Mouse (Mus musculus) lung, adult 18-20 months (tissue): ENCODE measurements at regions not wholly inside any gene's neighbourhood (a gene's known extent, or its start where the extent isn't known, plus 50 kb on each side); places are given as distances from the start of the nearest gene placed in this dataset.
A peak's percentile ranks its signal among the peaks of the same experiment; 100 is the strongest.
"Not testable (repeated sequence)": the region's sequence is repeated elsewhere in the genome, so short reads cannot be mapped to it uniquely, and the experiment has no call there.

ENCODE experiments used
- DNase-seq, 2 experiments: peaks; one replicate each; pipeline ENCODE4 v3.0.0; 2022; ENCODE audit warnings: mixed read lengths in 2 of 2

GRCm38 (mm10) chr4:4556126-4556525, 237.0 kb downstream of the Impad1 start:
- DNase-seq = no peak

DNA sequence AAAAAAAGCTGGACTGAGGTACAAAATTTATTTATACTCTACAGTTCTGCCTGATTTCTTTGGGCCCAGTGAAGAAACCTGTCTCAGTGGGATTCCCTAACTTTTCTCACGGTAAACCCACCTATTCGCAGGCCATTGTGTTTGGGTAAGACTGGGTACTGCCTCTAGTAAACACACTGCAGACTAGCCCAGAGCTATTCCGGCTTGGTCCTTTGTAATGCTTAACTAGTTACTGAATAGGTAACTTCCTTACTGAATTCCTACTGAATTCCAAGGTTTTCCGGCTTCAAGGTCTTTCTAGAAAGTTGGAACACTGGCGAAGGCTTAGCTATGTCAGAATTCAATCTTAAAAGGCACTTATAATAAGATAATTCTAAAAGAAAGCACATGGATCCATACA, 242.9 kb downstream of the Impad1 start:
- DNase-seq = no peak

DNA sequence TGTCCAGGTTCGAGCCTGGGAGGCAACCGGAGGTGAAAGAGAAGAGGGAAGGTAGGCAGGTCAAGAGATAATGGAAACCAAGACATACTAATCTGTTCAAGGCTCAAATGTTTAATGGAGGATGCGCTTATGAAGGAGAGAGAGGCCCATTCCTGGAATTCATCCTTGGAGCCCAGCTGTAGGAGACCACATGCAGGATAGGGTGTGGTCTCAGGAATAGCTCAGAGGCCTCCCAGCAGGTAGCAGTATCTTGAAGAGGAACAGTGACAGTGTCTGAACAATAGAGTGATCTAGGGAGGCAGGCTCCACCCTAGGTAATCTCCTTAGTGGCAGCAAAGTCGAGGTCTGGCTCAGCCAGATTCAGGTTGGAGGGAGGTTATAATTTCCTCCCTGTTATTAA, 243.3 kb downstream of the Impad1 start:
- no peak for DNase-seq

- no peak for DNase-seq
Measured at GRCm38 (mm10) chr4:4537172-4537753, 255.9 kb downstream of the Impad1 start.

- DNase-seq = no peak
Measured at GRCm38 (mm10) chr4:4532196-4532595, 261.0 kb downstream of the Impad1 start.

GRCm38 (mm10) chr4:4528311-4528710, 264.8 kb downstream of the Impad1 start:
- no peak for DNase-seq

- DNase-seq = no peak
Measured at GRCm38 (mm10) chr4:4521757-4522156, 271.4 kb downstream of the Impad1 start.

GRCm38 (mm10) chr4:4518741-4519140, 274.4 kb downstream of the Impad1 start:
- DNase-seq = no peak

GRCm38 (mm10) chr4:4513351-4513750, 279.8 kb downstream of the Impad1 start:
- no peak for DNase-seq

- no peak for DNase-seq
Measured at GRCm38 (mm10) chr4:4510180-4510920, 282.8 kb downstream of the Impad1 start.

- peak; percentile 3 to 4 for DNase-seq
Measured at GRCm38 (mm10) chr4:4509296-4509695, 283.9 kb downstream of the Impad1 start.

DNA sequence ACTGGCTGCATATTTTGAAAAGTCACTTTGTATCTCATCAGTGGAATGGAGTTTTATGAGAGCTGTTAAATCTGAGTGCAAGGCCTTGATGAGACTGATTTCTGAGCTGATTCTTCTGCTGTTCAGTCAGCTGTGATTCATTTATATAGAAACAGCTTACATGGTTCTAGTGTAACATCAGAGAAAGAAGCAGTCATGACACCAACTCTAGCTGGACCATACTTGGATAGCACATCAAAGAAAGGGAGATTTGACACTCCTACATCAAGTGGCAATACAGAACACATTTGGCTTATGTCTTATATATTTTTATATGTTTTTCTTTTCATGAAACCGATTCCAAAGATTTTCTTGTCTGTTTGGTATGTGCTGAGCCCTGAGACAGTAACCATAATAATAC, 296.0 kb downstream of the Impad1 start:
- DNase-seq = no peak

DNA sequence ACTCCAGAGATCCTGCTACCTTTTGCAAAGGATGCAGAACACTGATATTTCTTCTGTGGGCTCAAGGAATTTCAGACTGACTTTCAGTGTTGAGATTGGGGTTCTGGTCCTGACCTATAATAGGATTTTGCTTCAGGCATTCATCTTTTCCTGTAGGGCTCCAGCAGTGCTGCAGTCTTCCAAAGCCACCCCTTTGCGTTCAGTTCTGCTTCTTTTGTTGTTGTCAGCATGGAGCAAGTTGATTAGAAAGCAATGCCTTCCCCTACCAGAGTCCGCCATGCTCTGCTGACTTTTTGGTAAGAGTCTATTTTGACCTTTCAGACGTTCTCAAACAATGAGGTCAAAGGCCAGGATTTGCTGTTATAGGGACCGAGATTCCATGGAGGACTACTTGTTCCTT, 297.0 kb downstream of the Impad1 start:
- DNase-seq = no peak

DNA sequence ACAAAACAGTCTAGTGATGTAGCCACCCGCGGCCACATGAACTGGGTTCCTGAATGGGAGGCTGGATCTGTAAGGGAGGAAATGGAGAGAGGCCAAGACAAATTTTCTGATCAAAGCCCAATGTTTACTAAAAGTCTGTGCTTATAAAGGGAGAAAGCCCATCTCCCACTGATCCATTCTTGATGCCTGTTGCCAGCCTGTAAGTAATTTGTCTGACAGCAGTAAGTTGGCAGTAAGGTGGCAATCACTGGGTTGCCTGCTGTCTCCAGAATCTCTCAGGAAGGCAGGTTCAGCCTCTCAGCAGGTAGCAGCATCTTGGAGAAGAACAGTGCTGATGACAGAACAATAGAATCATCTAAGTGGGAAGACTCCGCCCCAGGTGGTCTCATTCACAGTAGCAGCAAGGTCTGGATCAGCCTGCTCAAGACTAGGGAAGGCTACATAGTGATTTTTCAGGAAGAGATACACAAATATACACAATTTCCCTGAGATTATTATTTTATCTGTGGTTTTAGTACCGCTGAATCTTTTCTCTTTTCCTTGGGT, 327.9 kb downstream of the Impad1 start:
- DNase-seq = no peak

- peak in 1 of 2 experiments; percentile 6 for DNase-seq
Measured at GRCm38 (mm10) chr4:4464130-4464700, 328.9 kb downstream of the Impad1 start.

DNA sequence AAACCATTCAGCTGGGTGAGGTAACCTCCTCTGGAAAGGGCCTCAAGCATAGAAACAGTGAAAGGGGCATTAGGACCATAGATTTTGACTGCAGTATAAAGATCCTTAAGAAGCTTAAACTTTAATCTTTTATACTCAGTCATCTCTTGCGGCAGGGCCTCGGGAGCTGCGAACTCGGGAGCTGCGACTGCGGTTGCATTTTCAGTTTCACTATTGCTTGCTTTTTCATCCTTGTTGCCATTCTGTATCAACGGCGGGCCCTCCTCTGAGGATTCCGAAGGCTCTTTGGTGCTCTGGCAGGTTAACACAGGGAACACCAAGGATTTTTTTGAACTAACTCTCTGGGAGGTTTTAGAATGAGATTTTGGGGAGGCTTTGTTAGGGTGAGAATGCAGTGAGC, 333.9 kb downstream of the Impad1 start:
- no peak for DNase-seq

DNA sequence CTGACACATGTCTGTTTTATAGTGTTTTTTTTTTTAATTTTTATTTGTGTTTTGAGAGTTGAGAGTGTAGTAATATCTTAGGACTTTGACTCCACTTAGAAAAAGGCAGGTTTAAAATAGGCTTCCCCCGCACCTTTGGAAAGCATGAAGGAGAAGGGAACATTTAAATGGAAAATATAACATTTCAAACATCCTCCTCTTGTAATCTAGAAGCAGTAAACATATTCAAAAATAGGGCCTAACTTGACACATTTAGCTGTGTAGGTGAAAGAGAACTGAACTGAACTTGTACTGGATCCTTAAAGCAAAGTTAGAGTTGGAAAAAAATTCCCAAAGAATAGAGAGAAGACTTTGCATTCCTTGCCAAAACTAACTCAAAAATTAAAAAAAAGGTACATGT, 343.1 kb downstream of the Impad1 start:
- no peak for DNase-seq

GRCm38 (mm10) chr4:4442650-4443049, 350.5 kb downstream of the Impad1 start:
- no peak for DNase-seq

DNA sequence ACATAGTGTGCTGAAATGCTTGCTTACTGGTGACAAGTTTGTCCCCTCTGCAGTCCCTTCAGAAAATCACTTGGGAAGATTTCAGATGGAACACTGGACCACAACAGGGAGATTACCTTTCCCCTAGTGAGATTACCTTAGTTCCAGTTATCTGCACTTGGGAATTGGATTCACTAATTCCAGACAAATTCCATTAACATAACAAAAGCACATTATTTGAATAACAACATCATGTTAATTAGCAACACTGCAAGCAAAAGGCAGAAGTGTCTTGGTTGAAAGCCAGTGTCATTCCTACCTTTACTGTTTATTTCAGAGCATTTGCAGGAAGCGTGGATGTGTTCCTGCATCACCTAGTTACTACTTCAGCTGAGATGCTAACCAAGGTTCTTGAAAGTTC, 355.6 kb downstream of the Impad1 start:
- no peak for DNase-seq

DNA sequence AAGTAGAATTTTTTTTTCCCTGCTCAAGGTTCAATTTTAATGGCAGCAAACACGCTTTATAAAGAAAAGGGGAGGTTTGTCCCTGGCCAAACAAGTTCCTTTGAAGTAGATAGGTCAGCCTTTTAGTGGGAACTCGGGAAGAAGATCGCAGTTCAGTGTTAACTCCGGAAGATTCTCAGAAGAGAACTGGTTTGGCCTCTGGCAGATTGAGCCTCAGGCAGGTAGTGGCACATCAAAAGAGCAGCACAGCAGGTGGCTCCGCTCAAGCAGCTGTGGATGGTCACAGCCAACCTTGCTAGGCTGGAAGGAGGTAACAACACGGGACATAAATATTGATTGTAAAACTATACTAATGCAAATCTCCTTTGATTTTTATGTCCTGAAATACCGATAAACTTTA, 347.2 kb upstream of the Sdr16c6 start:
- not testable (repeated sequence) for DNase-seq

DNA sequence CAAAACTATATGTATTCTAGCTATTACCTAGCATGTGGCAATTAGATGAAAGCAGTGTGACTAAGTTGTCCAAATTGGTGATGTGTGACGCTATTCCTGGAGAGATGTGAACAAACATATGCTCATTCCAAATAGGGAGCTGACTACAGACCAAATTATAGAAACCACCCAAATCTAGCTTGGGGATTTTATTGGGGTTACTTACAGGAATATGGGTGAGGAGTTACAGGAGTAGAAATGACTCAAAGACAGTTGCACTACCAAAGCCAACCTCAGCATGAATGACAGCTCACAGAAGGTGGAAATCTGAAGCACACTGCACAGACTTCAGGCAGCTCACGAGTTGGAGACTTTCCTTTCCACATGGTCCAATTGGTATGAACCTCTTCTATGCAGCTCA, 326.5 kb upstream of the Sdr16c6 start:
- no peak for DNase-seq

- DNase-seq = no peak
Measured at GRCm38 (mm10) chr4:4397410-4397809, 320.1 kb upstream of the Sdr16c6 start.

DNA sequence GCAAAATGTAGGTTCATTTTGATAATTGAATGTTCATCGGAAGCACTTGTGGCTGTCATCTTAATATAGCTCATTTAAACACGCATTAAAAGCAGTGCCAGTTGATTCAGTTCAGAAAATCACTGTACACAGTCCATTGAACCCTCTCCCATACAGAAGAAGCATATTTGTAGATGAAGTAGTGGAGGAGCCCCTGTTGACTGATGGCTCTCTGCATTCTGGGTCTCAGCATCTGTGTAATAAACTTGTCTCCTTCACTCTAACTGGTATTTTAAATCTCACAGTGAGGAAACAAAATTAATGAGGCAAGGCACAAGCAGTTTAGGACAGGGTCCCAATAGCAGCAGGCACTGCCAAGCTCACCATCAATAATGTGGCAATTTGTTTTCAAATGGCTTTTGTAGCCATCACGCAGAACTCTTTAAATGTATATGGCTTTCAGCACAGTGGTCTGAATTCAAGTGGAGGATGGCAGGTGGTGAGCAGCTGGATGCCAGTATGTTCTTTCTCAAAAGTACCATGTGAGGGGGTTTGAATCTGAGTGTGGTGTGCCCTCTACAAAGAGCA, 302.8 kb upstream of the Sdr16c6 start:
- DNase-seq = no peak

GRCm38 (mm10) chr4:4335216-4335615, 257.9 kb upstream of the Sdr16c6 start:
- DNase-seq = no peak
